Mouse (Mus musculus) urinary bladder, postnatal 10 days (tissue): ENCODE results near the gene Kdsr.

ENCODE experiments used
- DNase-seq: peaks from one replicate; pipeline ENCODE4 v3.0.0; 2022; ENCODE audit warnings: low spot score

The Kdsr gene

GRCm38 (mm10) chr1:106759572-106760435, at the start of gene Kdsr:
Gene Kdsr, minus strand, starts transcription at chr1:106759727.
- DNase-seq = peak; percentile 89

DNA sequence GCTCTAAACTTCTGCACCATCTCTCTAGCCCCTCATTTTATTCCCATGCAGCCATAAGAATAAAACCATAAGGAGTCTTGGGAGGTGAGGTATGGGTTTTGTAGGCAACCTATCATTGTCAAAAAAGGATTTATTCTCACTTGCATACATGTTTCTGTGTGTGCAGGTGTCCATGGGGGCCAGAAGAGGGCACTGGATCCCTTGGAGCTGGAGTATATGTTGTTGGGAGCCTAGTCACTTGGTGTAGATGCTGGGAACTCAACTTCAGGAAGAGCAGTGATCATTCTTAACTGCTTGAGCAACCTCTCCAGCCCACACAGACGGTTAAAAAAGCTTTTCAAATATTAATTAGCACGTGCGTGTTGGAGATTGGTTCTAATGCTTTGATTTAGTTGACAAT, 40.4 kb upstream of the Kdsr start:
- no peak for DNase-seq

GRCm38 (mm10) chr1:106799406-106799805, 39.9 kb upstream of the Kdsr start:
- no peak for DNase-seq

DNA sequence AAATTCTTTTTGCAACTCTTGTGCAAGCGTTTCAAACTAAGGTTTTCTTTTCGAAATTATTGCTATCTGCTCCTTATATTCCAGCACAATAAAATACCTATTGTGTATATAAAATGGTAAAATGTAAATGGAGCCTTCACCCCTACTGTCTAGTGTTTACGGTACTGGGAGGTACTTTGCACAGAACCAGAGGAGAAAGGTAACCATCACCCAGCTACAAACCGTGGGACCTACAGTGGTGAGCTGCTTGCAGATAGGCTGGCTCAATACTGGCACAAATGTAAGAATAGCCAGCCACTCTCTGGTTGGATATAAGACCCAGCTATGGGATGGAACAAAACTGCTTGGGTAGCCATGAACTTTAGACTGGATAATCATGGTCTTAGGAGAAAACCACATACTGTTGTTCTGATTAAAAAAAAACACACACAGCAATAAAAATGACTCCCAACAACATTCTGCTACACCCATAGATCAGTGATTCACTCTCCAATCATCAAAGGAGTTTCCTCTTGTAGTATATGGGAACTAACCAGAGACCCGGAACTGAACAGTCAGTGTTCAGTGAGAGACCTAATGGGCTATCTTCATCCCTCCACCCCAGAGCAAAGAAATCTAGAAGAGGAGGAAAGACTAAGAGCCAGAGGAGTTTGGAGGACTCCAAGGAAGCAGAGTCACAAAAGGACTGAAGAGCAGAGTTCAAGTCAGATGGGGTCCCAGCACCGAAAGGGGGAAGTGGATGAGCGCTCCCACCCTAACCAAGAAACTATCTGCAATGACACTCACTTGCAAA, 37.7 kb upstream of the Kdsr start:
- DNase-seq = no peak

GRCm38 (mm10) chr1:106796542-106796924, 37.0 kb upstream of the Kdsr start, which contains the start of gene Vps4b:
Gene Vps4b, minus strand, starts transcription at chr1:106796728.
- peak; percentile 69 for DNase-seq

DNA sequence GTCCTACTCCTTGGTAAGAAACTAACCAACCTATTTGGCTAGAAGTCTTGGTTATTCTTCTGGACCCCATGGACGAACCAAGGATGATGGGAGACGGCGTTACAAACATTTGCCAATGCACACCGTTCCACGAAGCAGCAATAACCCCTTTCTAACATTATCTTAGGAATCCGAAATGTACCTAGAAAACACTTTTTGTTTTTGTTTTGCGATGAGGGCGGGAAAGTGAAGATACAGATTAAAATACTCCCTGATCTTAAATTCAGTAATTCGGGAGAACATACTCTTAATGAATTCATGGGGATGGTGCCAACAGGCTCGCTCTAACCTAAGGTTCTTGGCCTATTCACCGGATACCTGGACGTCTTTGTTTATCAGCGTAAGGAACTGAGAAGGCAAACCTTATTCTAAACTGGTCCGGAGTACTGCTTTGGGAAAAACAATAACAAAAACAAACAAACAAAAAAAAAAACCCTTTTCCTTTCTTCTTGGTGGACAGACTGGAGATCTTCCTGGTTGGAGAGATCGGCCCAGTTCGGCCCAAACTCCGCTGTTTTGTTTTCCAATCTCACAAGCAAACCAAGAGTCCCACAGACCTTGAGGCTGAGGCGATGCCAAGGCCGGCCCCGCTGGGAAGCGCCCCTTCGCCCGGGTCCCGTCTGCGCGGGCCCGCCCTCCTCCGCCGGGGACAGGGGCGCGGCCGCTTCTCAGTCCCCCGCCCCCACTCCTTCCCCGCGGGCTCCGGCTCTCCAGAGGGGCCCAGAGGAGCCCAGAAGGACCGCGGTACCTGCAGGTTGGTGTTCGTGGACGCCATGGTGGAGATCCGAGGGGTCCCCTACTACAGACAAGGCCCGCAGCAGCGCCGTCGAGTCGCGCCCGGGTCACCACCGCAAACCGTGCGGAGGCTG, 36.4 kb upstream of the Kdsr start:
- no peak for DNase-seq

- no peak for DNase-seq
Measured at GRCm38 (mm10) chr1:106774896-106775295, 15.4 kb upstream of the Kdsr start.

DNA sequence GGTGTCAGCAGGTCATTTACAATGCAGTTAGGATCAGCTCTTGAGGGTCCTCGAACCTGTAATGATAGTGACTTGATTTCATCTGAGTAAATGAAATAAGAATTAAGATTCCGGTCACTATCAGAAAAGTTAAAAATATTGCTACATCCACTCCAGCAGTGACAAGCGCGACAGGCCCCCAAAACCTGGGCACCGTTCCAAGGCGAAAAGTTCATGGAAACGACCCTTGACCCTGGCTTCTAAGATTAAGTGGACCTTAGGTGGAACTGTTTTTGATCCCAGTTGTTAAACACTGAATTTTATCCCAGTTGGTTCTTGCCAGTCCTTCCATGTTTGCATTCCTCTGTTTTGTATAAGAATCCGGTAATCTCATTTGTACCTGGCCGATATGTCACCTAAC, 14.6 kb upstream of the Kdsr start:
- no peak for DNase-seq

GRCm38 (mm10) chr1:106768773-106769172, 9.2 kb upstream of the Kdsr start:
- no peak for DNase-seq

- DNase-seq = no peak
Measured at GRCm38 (mm10) chr1:106765771-106766170, 6.2 kb upstream of the Kdsr start.

DNA sequence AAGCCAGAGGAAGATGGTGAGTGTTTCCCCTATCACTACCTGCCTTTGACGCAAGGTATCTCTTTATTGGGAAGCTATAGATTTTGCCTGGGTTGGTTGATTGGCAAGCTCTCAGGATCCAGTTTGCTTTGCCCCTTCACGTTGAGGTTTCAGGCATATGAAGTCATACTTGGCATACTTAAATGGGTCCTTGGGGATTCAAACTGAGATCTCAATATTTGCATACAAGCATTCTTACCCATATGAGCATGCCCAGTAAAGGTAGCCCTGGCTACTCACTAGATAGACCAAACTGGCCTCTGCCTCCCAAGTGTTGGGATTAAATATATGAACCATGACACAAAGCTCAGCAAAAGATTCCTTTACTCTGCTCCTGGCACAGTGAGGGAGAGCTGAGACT, 5.3 kb upstream of the Kdsr start:
- no peak for DNase-seq

GRCm38 (mm10) chr1:106764281-106764680, 4.8 kb upstream of the Kdsr start:
- DNase-seq = no peak

DNA sequence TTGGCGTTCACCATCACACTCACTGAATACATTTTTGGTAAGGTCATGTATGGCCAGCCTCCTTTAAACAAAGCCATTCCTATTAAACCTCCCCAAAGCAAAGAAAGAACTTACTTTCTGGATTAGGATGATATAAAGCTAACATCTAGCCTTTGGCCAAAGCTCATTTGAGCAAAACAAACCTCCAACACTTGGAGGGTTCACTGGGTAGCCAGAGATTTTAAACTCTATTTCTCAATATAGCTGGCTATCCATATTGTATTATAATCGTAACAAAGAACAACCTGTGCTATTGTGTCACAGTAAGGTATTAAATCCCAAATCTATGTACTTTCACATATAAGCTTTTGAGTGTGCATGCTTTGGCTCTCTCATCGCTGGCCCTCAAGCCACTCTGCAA, 1.2 kb upstream of the Kdsr start:
- no peak for DNase-seq

DNA sequence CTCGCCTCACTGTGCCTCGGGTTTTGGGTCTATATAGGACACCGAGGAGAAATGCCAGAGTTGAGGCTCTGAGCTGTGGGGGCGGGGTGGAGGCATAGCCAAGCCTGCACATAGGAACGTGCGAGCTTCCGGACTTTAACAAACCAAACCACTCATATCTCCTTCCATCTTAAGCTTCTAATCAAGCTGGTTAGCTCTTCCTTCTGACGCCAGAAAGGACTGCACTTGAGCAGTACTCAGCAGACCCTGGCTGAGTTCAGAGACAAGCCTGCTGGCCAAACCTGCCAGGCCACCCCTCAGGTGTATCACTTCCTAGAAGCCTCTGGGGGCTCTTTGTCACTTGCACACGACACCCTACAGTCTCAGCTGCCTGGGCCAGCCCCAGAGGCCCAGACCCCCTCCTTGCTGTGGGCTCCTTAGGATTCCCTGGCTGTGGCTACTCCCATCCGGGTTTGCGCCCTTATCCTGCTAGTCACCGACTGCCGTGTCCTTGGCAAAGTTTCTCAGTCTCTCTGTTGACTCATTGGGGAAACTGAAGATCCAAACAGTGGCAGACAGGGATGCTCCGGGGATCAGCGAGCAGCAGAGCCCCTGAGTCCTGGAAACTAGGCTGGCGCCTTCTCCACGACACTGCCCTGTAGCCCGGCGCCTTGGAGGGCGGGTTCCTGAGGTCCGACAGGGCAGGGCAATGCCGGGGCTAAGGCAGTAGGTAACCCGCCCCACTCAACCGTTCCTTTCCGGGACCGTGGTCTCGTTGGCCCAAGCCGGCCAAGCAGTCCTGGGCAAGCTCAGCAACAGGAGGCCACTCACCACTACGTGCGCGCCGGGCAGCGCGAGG, 574 bp downstream of the Kdsr start:
- DNase-seq = no peak

DNA sequence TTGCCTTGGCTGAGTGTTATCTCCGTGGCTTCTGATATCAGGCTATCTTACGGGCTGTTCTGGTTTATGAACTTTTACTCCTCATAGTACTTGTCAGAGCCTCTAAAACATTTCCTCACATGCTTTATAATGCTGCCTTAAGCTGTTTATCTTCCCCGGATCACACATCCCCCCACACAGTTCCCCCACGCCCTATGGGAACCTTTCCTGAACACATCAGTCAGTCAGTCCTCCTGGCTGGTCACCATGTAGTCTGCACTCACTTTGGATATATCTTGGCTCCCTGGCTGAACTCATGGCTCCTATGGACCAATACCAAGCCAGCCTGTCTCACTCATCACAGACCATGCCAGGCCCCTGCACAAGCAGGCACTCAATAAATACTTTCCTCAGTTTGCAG, 2.9 kb downstream of the Kdsr start:
- no peak for DNase-seq

GRCm38 (mm10) chr1:106752013-106752412, 7.5 kb downstream of the Kdsr start:
- DNase-seq = no peak

DNA sequence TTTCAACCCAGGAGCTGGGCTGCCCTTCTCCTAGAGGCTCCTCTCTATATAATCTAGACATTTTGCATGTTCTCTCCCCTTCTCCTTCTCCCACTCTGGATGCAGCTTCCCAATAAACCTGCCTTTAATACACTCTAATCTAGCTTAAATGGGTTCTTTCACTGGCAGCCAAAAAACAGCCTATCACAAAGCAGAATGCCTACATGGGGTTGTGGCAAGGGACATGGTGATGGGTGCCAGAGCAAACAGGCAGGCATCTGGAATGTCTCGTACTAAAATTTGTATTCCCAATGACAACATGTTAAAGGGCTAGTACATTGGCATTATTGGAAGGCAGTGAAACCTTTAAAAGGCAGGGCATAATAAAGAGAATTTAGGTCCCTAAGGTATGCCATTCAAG, 8.9 kb downstream of the Kdsr start:
- DNase-seq = no peak

DNA sequence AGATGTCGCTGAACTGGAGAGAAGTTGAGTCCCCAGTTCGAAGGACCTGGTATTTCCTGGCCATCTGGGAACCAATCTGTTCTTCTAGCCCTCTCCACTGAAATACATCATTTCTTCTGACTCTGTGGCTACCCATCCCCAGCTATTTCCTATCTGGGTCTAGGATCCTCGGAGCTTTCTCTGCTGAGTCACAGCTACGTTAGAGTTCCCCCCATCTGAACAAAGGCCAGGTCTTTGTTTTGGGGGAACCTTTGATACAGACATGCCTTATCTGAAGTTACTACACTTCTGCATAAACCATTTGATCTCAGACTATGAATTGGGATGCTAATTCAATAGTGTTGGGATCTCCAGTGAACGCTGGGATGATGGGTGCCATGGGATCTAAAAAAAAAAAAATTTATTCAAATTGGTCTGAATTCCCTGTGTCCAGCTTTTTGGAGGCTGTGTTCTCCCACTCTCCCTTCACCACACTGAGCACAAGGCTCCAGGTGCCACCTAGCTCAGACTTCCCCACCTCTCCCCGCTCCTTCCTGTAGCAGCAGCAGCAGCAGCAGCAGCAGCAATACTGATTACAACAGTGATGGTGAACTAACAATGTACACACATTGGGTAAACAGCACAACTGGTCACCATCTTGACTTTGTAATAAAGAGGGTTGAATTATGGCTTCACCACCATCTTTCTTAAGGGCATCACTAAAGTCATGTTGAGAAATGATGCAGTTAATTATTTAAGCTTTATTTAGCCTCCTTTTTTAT, 10.8 kb downstream of the Kdsr start:
- no peak for DNase-seq

DNA sequence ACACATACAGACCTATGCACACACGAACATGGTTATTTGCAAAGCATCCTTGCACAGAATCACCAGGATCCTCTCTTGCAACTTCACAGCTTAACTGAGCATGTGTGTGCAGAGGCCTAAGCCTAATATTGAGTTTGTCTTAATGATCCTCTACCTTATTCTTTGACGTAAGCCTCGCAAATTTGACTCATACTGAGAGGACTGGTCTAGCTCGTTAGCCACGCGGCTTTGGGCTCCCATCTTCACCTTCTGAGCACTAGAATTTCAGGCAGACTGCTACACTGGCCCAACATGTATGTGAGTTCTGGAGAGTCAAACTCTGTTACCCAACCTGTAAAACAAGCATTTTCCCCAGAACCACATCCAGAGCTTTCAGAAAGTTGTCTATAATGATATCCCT, 16.5 kb downstream of the Kdsr start:
- DNase-seq = no peak

- no peak for DNase-seq
Measured at GRCm38 (mm10) chr1:106740735-106741134, 18.8 kb downstream of the Kdsr start.

DNA sequence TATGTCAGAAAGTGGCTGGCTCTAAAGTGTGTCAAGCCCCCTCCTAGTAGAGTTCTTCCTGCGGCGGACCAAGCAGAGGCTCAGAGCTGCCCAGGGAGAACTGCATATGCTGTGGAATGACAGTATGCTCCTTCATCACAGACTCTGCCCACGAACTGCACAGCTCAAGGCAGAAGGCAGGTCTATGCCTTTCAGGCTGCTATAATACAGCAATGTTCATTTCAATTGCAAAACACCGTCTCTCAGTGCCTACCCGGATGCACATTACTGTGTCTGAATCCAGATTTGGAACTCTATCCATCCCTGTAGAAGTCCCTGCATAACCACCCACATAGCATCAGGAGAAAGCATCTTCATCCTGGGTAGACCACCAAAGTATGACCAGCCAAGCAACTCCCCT, 19.7 kb downstream of the Kdsr start:
- no peak for DNase-seq
